Mouse (Mus musculus): Measurements from ENCODE around the gene Stk39. TPM values are rescaled to one million over a fixed set of nuclear protein-coding genes. Genes with fewer than 3 reads are reported as not detected.

The Stk39 gene
- polyA plus RNA-seq, 1 experiment from 2014 or later: 26.9 TPM

DNA sequence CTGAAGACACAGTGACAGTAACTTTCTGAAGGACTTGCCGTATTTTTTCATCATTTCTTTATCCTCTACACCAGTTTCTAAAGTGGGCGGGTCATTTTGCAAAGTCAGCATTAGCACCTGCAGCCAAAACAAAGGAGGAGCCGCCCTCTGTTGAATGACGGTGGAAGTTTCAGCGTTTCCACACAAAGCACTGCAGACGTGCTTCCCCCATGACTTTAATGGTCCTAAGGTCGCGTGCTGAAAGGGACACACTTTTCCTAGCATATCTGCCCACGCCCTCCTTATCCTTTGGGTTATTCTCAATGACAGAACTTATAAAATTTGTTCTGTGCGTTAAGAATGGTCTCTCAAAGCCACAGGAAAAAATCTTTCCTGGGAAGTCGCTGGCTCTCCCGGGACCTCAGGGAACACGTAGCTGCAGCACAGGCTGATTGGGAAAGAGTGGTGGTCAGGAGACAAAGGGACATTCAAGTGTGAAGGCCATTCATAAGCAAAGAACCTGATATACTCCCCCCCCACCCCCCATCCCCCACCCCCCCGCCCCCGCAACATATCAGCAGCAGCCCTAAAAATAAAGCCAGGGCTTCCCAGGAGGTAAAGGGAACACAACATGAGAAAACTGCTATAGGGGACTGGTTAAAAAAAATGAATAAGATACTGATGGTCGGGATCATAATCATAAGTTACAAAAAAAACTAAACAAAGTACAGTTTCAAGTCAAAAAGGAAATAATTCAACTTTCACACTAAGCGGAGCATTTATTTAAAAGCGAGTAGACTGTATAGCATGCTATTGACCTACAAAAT is 105.8 kb downstream of the Stk39 start:
- H3K4me2 ChIP-seq (ENCODE audit: low read depth, low read length): peak overlapping the region; percentile 30
- no peak overlapping the region for H3K9ac ChIP-seq (ENCODE audit: low read depth, low read length)
- no peak overlapping the region for H3K27ac ChIP-seq (replicated peaks; ENCODE audit: low read depth, low read length)
- peak; percentile 37; the same call in 1 of the 2 replicates for ATAC-seq (ENCODE audit: low read depth)
- H3K36me3 ChIP-seq (ENCODE audit: control insufficient read depth, insufficient read depth, low read length): no peaks in the 10 kb centered on the region
- 18% methylated on average over 18 of the region's 18 CpGs for WGBS
- no peak for DNase-seq (ENCODE audit: low spot score)
- no peaks in the 10 kb centered on the region for H3K27me3 ChIP-seq (replicated peaks; ENCODE audit: control insufficient read depth, insufficient read depth, low read length)
- no peaks in the 10 kb centered on the region for H3K9me3 ChIP-seq (ENCODE audit: control insufficient read depth, low read length)
- no peaks in the 10 kb centered on the region; the same call in 1 of the 2 replicates for H3K4me1 ChIP-seq (ENCODE audit: control insufficient read depth, insufficient read depth, low read length)
- no peak overlapping the region for H3K4me3 ChIP-seq (ENCODE audit: low read depth, low read length)

DNA sequence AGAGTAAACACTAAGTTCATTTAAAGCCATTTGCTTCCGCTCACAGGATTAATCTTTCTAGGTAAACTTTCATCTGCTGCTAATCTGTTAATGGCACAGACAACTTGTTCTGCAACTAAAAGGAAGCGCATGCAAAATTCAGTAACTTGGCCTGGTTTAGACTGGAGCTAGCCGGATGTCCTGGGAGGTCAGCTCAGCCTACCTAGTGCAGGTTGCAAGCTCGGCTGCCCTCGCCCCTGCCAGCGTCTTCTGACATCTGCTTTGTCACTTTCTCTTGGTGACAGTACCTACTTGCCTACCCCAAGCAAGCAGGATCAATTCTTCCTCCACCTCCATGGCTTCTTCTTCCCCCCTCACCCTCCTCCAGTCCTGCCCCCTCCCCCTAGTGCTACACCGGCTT is 106.6 kb downstream of the Stk39 start:
- Histone ChIP-seq H3K9me3 (ENCODE audit: control insufficient read depth, low read length) (no peaks in the 10 kb centered on the region), H3K4me2 (ENCODE audit: low read depth, low read length) (no peak overlapping the region), H3K27me3 (replicated peaks; ENCODE audit: control insufficient read depth, insufficient read depth, low read length) (no peaks in the 10 kb centered on the region), H3K4me3 (ENCODE audit: low read depth, low read length) (no peak overlapping the region), H3K27ac (replicated peaks; ENCODE audit: low read depth, low read length) (no peak overlapping the region), H3K4me1 (ENCODE audit: control insufficient read depth, insufficient read depth, low read length) (no peaks in the 10 kb centered on the region; the same call in 1 of the 2 replicates), H3K36me3 (ENCODE audit: control insufficient read depth, insufficient read depth, low read length) (no peaks in the 10 kb centered on the region), H3K9ac (ENCODE audit: low read depth, low read length) (no peak overlapping the region)
- DNase-seq (ENCODE audit: low spot score) (no peak), ATAC-seq (ENCODE audit: low read depth) (no peak; the same call in 1 of the 2 replicates)
- 60% methylated on average over 7 of the region's 7 CpGs for WGBS

DNA sequence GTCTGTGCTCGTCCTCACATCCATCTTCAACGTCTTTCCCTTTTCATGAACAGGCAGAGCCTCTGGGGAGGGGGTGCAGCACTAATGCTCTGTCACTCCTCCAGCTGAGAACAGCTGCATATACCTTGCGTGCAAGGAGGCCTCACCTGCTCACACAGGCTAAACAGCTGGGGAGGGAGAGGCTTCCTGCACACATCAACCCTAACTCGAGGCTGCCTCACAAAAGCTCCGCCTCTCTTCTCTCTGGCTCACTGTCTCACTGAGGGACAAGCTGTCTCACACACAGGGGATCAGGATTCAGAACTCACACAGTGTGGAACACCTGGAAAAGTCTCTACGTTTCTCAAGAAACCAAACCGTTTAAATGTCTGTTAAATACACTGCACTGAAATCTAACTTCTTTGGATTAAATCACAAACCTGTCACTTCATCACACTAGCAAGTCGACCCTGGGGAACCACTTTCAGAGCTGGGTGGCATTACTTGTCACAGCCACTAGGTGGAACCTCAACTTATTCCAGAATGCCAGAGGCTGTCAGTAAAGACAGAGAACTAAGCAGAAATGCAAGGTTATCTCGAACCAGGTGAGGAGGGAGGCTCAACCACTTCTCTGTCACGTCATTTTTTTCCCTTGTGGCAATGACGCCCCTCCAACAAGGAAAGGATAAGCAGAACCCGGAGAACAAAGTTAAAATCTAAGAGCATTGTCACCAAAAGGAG is 107.7 kb downstream of the Stk39 start:
- 22% methylated on average over 12 of the region's 12 CpGs for WGBS
- Histone ChIP-seq H3K27ac (replicated peaks; ENCODE audit: low read depth, low read length) (no peak overlapping the region), H3K9ac (ENCODE audit: low read depth, low read length) (no peak overlapping the region), H3K36me3 (ENCODE audit: control insufficient read depth, insufficient read depth, low read length) (no peaks in the 10 kb centered on the region), H3K9me3 (ENCODE audit: control insufficient read depth, low read length) (no peaks in the 10 kb centered on the region), H3K4me2 (ENCODE audit: low read depth, low read length) (no peak overlapping the region), H3K4me3 (ENCODE audit: low read depth, low read length) (no peak overlapping the region), H3K4me1 (ENCODE audit: control insufficient read depth, insufficient read depth, low read length) (no peaks in the 10 kb centered on the region; the same call in 1 of the 2 replicates), H3K27me3 (replicated peaks; ENCODE audit: control insufficient read depth, insufficient read depth, low read length) (no peaks in the 10 kb centered on the region)
- DNase-seq (ENCODE audit: low spot score) (peak; percentile 70), ATAC-seq (ENCODE audit: low read depth) (peak; percentile 71)

DNA sequence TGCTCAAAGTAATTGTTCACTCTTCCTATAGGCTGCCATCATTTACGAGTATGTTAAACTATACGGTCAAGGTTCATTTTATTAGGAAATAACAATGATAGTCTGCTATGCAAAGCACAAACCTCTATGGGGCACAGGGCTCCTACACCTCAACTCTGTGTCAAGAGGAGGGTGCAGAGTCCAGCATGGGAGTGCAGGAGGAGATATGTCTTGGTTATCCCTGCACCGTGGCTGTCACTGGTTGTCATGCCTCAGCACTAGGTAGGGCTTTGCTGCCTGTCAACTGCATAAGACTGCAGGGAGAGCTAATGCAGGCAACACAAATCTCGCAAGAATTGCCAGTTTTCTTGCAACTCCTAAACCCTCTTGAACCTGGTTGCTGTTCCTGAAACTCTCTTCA is 108.9 kb downstream of the Stk39 start:
- no peaks in the 10 kb centered on the region for H3K27me3 ChIP-seq (replicated peaks; ENCODE audit: control insufficient read depth, insufficient read depth, low read length)
- no peak overlapping the region for H3K4me2 ChIP-seq (ENCODE audit: low read depth, low read length)
- no peaks in the 10 kb centered on the region; the same call in 1 of the 2 replicates for H3K4me1 ChIP-seq (ENCODE audit: control insufficient read depth, insufficient read depth, low read length)
- H3K36me3 ChIP-seq (ENCODE audit: control insufficient read depth, insufficient read depth, low read length): peaks cover 3% of the 10 kb centered on the region; the same call in 1 of the 2 replicates
- no peak overlapping the region for H3K9ac ChIP-seq (ENCODE audit: low read depth, low read length)
- no peak overlapping the region for H3K4me3 ChIP-seq (ENCODE audit: low read depth, low read length)
- H3K9me3 ChIP-seq (ENCODE audit: control insufficient read depth, low read length): no peaks in the 10 kb centered on the region
- H3K27ac ChIP-seq (replicated peaks; ENCODE audit: low read depth, low read length): no peak overlapping the region
- 89% methylated on average over 4 of the region's 4 CpGs for WGBS
- DNase-seq (ENCODE audit: low spot score) (no peak), ATAC-seq (ENCODE audit: low read depth) (no peak)

DNA sequence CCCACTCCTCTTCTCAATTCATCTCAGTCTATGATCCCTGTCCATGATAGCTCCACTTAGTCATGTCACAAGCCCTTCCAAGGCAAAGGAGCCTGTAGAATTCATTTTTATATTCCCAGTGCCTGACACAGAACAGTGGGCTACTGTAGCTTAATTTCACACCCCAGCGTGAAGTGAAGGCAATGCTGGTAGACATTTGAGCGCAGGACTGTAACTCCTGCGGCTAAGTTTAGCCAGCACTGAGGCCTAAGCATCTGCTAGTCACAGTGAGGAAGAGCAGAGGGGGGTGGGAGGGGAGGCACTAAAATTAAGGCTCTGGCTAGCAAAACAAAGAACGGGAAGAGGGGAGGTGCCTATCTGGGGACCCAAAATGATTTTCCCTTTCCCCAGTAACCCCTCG is 110.4 kb downstream of the Stk39 start:
- no peak for DNase-seq (ENCODE audit: low spot score)
- H3K4me2 ChIP-seq (ENCODE audit: low read depth, low read length): no peak overlapping the region
- no peaks in the 10 kb centered on the region; the same call in 1 of the 2 replicates for H3K4me1 ChIP-seq (ENCODE audit: control insufficient read depth, insufficient read depth, low read length)
- 53% methylated on average over 5 of the region's 5 CpGs for WGBS
- no peak for ATAC-seq (ENCODE audit: low read depth)
- no peaks in the 10 kb centered on the region for H3K27me3 ChIP-seq (replicated peaks; ENCODE audit: control insufficient read depth, insufficient read depth, low read length)
- H3K9ac ChIP-seq (ENCODE audit: low read depth, low read length): no peak overlapping the region
- H3K9me3 ChIP-seq (ENCODE audit: control insufficient read depth, low read length): no peaks in the 10 kb centered on the region
- peaks cover 7% of the 10 kb centered on the region; the same call in 1 of the 2 replicates for H3K36me3 ChIP-seq (ENCODE audit: control insufficient read depth, insufficient read depth, low read length)
- no peak overlapping the region for H3K4me3 ChIP-seq (ENCODE audit: low read depth, low read length)
- no peak overlapping the region for H3K27ac ChIP-seq (replicated peaks; ENCODE audit: low read depth, low read length)

DNA sequence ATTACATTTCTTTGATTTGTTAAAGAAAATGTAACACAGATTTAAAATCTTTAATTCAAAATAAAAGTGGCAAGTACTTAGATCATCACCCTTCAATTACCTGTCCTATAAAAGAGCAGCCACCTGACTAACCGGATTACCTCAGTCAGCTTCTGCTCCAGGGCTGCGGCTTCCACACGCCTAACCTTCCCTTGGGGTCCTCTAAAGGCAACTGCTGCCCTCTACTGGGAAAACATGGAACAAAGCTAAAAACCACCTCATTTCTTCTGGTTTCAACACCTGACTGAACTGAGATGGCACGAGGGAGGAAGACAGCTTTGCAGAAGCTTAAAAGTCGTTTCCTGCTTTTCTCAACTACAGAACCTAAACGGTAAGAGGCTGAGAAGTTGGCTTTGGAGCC is 121.4 kb downstream of the Stk39 start:
- DNase-seq (ENCODE audit: low spot score): peak; percentile 80
- H3K9ac ChIP-seq (ENCODE audit: low read depth, low read length): no peak overlapping the region
- H3K4me1 ChIP-seq (ENCODE audit: control insufficient read depth, insufficient read depth, low read length): no peaks in the 10 kb centered on the region
- H3K27me3 ChIP-seq (replicated peaks; ENCODE audit: control insufficient read depth, insufficient read depth, low read length): no peaks in the 10 kb centered on the region
- no peak overlapping the region for H3K4me2 ChIP-seq (ENCODE audit: low read depth, low read length)
- 10% methylated on average over 6 of the region's 6 CpGs for WGBS
- H3K27ac ChIP-seq (replicated peaks; ENCODE audit: low read depth, low read length): no peak overlapping the region
- H3K9me3 ChIP-seq (ENCODE audit: control insufficient read depth, low read length): no peaks in the 10 kb centered on the region
- peak; percentile 79 for ATAC-seq (ENCODE audit: low read depth)
- no peaks in the 10 kb centered on the region for H3K36me3 ChIP-seq (ENCODE audit: control insufficient read depth, insufficient read depth, low read length)
- no peak overlapping the region for H3K4me3 ChIP-seq (ENCODE audit: low read depth, low read length)

GRCm38 (mm10) chr2:68349593-68350383 is 122.3 kb downstream of the Stk39 start:
- Histone ChIP-seq H3K4me2 (ENCODE audit: low read depth, low read length) (no peak overlapping the region; the same call in 1 of the 2 replicates), H3K4me1 (ENCODE audit: control insufficient read depth, insufficient read depth, low read length) (no peaks in the 10 kb centered on the region), H3K27ac (replicated peaks; ENCODE audit: low read depth, low read length) (no peak overlapping the region), H3K9me3 (ENCODE audit: control insufficient read depth, low read length) (no peaks in the 10 kb centered on the region), H3K36me3 (ENCODE audit: control insufficient read depth, insufficient read depth, low read length) (no peaks in the 10 kb centered on the region), H3K9ac (ENCODE audit: low read depth, low read length) (no peak overlapping the region), H3K27me3 (replicated peaks; ENCODE audit: control insufficient read depth, insufficient read depth, low read length) (no peaks in the 10 kb centered on the region), H3K4me3 (ENCODE audit: low read depth, low read length) (no peak overlapping the region)
- WGBS: 52% methylated on average over 24 of the region's 24 CpGs
- DNase-seq (ENCODE audit: low spot score): peak; percentile 91
- peak; percentile 56 for ATAC-seq (ENCODE audit: low read depth)

GRCm38 (mm10) chr2:68348966-68349365 is 123.1 kb downstream of the Stk39 start:
- H3K4me3 ChIP-seq (ENCODE audit: low read depth, low read length): no peak overlapping the region
- H3K9me3 ChIP-seq (ENCODE audit: control insufficient read depth, low read length): no peaks in the 10 kb centered on the region
- no peak overlapping the region for H3K9ac ChIP-seq (ENCODE audit: low read depth, low read length)
- WGBS: 73% methylated on average over 12 of the region's 12 CpGs
- DNase-seq (ENCODE audit: low spot score): no peak
- H3K4me2 ChIP-seq (ENCODE audit: low read depth, low read length): no peak overlapping the region; the same call in 1 of the 2 replicates
- ATAC-seq (ENCODE audit: low read depth): no peak
- no peak overlapping the region for H3K27ac ChIP-seq (replicated peaks; ENCODE audit: low read depth, low read length)
- H3K36me3 ChIP-seq (ENCODE audit: control insufficient read depth, insufficient read depth, low read length): no peaks in the 10 kb centered on the region
- no peaks in the 10 kb centered on the region for H3K27me3 ChIP-seq (replicated peaks; ENCODE audit: control insufficient read depth, insufficient read depth, low read length)
- H3K4me1 ChIP-seq (ENCODE audit: control insufficient read depth, insufficient read depth, low read length): no peaks in the 10 kb centered on the region
